Comparison of ENCODE assay signal across 7 mouse cellular contexts in genomic region chr9:76014631-76015531, GRCm38 (mm10). TPM values are rescaled to one million over a fixed set of nuclear protein-coding genes. Genes with fewer than 3 reads are reported as not detected.
DNase-seq lines count a peak whose midpoint lies in the region; ATAC-seq lines count a peak whose summit lies in the region.

TSS of gene Hmgcll1 (plus strand) at chr9:76014855.

- H3K27me3 ChIP-seq in midbrain, embryonic 13.5 days: no peaks in the 10 kb centered on the region

- H3K36me3 ChIP-seq in midbrain, embryonic 13.5 days: no peaks in the 10 kb centered on the region

- H3K27ac ChIP-seq in midbrain, embryonic 13.5 days: peak within 1 kb of the TSS; percentile 92

- ATAC-seq in midbrain, embryonic 13.5 days: peak; percentile 95

- H3K9ac ChIP-seq in midbrain, embryonic 13.5 days (replicated peaks): peak within 1 kb of the TSS; percentile 88

- no peaks in the 10 kb centered on the region for H3K9me3 ChIP-seq in midbrain, embryonic 13.5 days

- peaks cover 22% of the 10 kb centered on the region for H3K4me1 ChIP-seq in midbrain, embryonic 13.5 days (replicated peaks)

- H3K4me3 ChIP-seq in midbrain, embryonic 13.5 days (replicated peaks): peak within 1 kb of the TSS; percentile 61

- peak; percentile 7 for DNase-seq in thymus, postnatal 4 days
- no peak for DNase-seq in thymus, postnatal 0 days (ENCODE audit: low spot score)
- DNase-seq in cerebellum, adult 9-11 months: peak; percentile 81
- peak; percentile 47 for DNase-seq in frontal cortex, postnatal 14 days (ENCODE audit: low spot score in 2 of 2)
- peak; percentile 72 to 82 for DNase-seq in left cerebral cortex, adult 18-20 months (ENCODE audit: low spot score in 2 of 2)
- peak; percentile 57 for DNase-seq in telencephalon, adult 2 months (ENCODE audit: low read depth, low spot score)

- 3% methylated on average over 39 of the region's 40 CpGs for WGBS in midbrain, embryonic 13.5 days

- H3K4me2 ChIP-seq in midbrain, embryonic 13.5 days (replicated peaks): peak within 1 kb of the TSS; percentile 78

RNA-seq across cellular contexts. Expression of gene Hmgcll1, which starts in this region (rescaled TPM):
- polyA plus RNA-seq in thymus, postnatal 0 days (2015; fragmentation: Nextera tagmentation; extraction: Ambion mirVana): 0.18 and 0.27 TPM in 2 replicates
- total RNA-seq in left cerebral cortex, adult 18-20 months (2021): 10 to 100 TPM; 16.4 to 16.9 TPM
- polyA plus RNA-seq in midbrain, embryonic 13.5 days (2015; fragmentation: Nextera tagmentation; extraction: Ambion mirVana): 21.6 and 22.6 TPM in 2 replicates

Comparison
In these comparisons a context has a peak if more than half of its experiments do, and no peak if none do; other contexts are left out.
1. RNA of gene Hmgcll1 (polyA plus RNA-seq): 21.6 to 22.6 TPM in midbrain, embryonic 13.5 days; 0.18 to 0.27 TPM in thymus, postnatal 0 days; every median in the first group is over 10 times any median in the second.